Mouse (Mus musculus) C2C12 (cell line): ENCODE data around the gene Prm3.

Source experiments
- CEBPB ChIP-seq: IDR thresholded peaks from one replicate; pipeline ENCODE4 v1.6.1; 2011; ENCODE audit warnings: low read depth, mild to moderate bottlenecking, control low read depth, moderate library complexity
- CTCF ChIP-seq: IDR thresholded peaks from one replicate; pipeline ENCODE4 v1.5.1; 2011; ENCODE audit not compliant: control insufficient read depth, insufficient read depth, insufficient read length
- FOSL1 ChIP-seq: IDR thresholded peaks from one replicate; pipeline ENCODE4 v1.8.0; 2011; ENCODE audit warnings: mild to moderate bottlenecking, low read length; ENCODE audit not compliant: poor library complexity, insufficient read depth, severe bottlenecking
- MAX ChIP-seq: IDR thresholded peaks from one replicate; pipeline ENCODE4 v1.6.1; 2011; ENCODE audit warnings: mild to moderate bottlenecking, control low read depth
- MYOD1 ChIP-seq: IDR thresholded peaks from one replicate; pipeline ENCODE4 v1.6.1; 2011; ENCODE audit warnings: low read depth; ENCODE audit not compliant: control insufficient read depth, insufficient read length
- MYOG ChIP-seq: IDR thresholded peaks from one replicate; pipeline ENCODE4 v1.6.1; 2011; ENCODE audit not compliant: control insufficient read depth, insufficient read length; ENCODE audit errors: extremely low read depth
- USF1 ChIP-seq: IDR thresholded peaks from one replicate; pipeline ENCODE4 v1.6.1; 2011; ENCODE audit warnings: low read depth, mild to moderate bottlenecking, control low read depth, moderate library complexity

- TF ChIP-seq USF1 (no peak), CTCF (no peak), CEBPB (no peak), MAX (no peak), MYOG (no peak), MYOD1 (no peak), FOSL1 (no peak)
Observed at GRCm38 (mm10) chr16:10834542-10834910, 43.8 kb upstream of the Prm3 start.
